Mouse (Mus musculus) embryo, embryonic 9.5 days (tissue): ENCODE results near the gene Gstp3.
"Not testable (repeated sequence)": the region's sequence is repeated elsewhere in the genome, so short reads cannot be mapped to it uniquely, and the experiment has no call there.

ENCODE experiments used
- DNase-seq: peaks from one replicate; pipeline ENCODE4 v3.0.0-alpha.2; 2017; ENCODE audit errors: extremely low spot score

The Gstp3 gene

DNA sequence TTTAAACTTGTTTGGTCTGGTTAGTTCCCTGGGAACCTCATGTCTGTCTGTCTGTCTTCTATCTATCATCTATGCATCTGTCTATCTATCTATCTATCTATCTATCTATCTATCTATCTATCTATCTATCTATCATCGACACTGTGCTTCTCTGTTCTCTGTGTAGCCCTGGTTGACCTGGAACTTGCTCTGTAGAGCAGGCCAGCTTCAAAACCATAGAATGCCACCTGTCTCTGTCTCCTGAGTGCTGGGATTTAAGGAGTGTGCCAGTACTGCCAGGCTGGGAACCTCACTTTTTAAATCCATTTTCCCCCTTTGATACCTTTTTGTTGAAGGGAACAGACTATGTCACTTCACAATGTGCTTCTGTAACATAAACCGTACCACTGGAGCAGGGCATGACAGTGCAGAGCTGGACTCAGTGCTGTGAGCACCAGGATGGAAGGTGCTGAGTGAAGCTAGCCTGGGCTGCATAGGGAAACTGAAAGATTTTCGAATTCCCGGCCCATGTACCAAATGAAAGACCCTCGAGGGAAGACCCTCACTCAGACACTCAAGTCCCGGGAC, 1.6 kb upstream of the Gstp3 start:
- no peak for DNase-seq

DNA sequence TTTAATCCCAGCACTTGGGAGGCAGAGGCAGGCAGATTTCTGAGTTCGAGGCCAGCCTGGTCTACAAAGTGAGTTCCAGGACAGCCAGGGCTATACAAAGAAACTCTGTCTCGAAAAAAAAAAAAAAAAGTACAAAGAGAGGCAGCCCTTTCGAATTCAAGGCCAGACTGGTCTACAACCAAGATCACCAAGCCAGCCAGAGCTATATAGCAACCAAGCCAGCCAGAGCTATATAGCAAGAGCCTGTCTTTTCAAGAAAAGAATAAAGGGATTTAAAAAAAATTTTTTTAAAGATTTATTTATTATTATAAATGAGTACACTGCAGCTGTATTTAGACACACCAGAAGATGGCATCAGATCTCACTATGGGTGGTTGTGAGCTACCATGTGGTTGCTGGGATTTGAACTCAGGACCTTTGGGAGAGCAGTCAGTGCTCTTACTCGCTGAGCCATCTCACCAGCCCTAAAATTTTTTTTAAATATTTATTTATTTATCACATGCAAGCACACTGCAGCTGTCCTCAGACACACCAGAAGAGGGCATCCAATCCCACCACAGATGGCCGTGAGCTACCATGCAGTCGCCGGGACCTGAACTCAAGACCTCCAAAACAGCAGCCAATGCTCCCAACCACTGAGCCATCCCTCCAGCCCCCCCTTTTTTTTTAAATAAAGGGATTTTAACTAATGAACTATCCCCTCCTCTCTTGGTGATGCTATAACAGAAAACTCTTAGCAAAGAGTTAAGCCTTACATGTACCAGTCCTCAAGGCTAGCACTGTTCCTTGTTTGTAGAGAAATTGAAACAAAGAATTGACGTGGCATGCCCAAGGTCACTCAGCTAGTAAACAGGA, 902 bp upstream of the Gstp3 start:
- DNase-seq, result not testable (repeated sequence)

DNA sequence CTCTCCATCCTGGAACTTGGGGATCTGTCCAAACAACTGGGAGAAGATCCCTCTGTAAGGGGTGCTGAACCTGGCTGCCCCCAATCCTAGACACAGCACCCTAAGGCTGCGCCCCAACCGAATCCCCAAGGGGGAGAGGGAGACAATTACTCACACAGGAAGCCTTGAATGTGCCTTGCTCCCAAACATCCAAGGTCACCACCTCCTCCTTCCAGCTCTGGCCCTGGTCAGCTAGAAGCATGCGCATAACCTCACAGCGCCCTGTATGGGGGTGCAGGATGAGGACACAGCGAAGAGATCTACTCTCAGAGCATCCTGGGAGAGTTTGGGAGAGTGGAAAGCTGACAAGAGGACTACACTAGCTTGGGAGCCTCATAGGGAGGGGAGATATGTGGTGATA, 788 bp downstream of the Gstp3 start:
- no peak for DNase-seq

DNA sequence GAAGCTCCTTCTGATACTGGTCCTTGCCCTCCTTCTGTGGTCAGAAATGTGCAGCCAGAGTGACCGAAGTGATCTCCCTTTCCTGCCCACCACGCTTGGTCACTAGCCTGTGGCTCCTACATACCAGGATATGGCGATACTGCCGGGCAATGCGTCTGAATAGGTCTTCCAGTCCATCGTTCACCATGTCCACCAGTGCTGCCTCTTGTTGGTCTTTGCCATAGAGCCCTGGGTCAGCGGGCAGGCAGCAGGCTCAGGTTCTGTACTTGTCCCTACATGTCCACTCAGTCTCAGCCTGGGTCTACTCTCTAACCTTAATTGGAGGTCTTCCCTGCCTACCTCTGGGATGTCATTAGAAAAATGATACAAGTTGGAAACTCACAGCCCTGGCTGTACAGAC, 1.4 kb downstream of the Gstp3 start:
- no peak for DNase-seq

DNA sequence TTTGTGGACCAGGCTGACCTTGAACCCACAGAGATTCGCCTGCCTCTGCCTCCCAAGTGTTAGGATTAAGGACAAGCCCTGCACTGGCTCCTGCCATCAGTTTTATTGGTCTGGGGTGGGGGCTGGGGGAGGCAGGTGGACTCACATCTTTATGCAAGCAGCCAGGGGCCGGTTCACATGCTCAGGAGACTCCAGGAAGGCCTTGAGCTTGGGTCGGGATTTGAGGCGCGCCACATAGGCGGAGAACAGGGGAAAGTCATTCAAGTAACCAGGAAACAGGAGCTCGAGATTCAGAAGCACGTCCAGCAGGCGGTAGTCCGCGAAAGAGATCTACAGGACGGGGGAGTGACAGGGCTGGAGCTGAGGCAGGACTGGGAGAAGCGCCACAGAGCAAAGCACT, 2.0 kb downstream of the Gstp3 start:
- DNase-seq, result no peak

DNA sequence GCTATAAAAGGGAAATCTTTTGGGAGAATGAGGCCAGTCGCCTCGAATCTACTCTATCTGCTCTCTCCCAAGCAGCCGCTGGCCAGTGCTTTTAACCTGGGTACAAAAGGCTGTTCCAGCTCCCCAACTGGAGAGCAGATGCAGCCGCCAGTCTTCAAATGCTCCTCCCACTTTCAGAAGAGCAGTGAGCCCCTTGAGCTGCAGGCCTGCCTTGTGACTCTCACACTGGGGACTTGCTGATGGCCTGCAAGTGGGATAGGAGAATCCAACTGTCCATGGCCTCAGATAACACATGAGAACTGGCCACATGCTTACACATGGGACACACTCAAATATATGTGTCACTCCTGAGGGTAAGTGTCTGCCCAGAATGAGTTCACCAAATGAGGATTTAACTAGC, 2.6 kb downstream of the Gstp3 start:
- no peak for DNase-seq

DNA sequence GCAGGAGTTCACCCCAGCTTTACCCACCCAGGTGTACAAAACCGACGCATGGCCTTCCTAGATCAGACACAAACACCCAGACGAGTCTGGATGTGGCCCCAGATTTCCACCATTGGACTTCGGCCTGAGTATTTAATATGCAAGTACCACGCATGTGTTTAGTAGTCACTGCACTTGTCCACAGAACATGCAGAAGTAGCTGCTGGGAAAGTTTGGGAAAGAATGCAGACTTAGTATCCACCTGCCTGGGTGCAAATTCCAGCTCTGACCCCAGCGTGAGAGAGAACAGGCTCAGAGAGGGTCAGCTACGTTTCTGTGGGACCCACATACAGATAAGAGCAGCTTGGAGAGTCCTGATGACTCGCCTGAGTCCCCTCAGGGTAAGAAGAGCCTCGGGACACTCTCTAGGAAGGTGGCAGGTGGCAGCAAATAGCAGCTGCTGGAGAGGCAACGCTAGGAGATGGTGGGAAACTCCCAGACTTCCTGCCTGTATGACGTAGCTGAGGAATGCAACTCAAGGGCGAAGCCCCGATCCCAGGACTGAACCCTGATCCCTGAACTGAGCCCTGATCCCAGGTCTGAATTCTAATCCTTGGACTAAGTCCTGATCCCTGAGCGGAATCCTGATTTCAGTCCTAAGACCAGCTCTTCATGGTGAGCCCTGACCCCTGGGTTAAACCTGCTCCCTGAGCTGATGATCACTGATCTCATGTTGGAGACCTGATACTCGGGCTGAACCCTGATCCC, 3.2 kb downstream of the Gstp3 start:
- no peak for DNase-seq

DNA sequence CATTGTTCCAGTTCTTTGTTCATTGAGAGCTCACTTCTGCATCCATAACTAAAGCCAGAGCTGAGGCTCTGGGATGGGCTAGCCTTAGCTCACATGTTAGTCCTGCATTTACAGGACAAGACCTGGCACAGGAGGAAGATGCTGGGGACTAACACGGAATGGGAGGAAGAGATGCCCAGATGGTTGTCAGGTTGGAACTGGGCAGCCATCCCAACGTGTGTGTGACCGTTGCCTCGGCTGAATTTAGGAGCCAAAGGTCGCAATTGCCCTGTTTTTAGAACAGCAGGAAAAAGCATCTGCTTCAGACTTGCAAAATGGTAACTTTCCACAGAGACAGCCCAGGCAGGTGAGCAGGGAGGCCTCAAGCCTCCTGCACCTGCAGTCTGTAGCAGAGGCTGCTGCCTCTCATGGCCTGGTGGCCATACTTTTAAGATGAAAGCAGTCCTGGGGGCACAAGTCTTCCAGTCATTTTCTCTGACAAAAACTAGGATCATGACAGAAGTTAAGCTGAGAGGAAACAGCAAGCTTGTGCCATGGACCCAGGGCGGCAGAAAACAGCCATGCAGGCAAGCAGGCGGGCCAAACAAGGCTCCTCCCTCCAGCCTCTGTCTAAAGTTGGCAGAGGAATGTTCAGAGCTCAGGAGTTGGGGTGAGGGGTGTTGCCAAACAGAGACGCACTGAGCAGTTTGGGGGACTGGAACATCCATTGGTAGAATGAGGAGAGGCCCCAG, 4.0 kb downstream of the Gstp3 start:
- DNase-seq, result no peak

DNA sequence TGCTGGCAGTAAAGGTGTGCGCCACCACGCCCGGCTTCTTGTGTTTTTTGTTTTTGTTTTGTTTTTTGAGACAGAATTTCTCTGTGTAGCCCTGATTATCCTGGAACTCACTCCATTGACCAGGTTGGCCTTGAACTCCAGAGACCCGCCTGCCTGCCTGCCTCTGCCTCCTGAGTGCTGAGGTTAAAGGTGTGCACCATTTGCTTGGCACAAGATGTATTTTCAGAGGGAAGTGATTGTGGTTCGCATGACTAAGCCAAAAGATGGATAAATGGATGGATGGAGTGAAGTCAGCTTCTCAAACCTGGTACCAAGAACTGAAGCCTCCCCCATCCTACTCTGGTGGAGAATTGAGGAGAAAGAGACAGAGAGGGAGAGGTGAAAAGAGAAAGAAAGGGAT, 4.8 kb downstream of the Gstp3 start:
- DNase-seq, result no peak

DNA sequence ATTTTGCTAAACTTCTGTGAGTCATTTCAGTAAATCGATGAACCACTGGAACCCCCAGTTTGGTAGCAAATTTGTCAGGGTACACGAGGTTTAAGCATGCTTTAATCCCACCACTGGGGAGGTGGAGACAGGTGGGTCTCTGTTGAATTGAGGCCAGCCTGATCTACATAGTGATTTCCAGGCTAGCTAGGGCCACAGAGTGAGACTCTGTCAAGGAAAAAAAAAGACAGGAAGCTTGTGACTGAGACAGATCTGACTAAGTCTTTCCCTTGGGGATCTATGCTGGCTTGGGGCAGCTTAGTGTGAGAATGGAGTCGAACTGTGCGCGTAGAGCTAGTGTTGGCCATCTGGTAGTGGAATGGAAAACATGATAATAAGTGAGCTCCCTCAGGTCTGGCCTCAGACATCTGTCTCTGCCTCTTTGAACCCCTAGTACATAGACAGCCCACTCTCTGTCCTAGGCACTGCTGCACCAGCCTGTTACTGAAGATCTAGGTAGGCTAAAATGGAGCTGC, 6.8 kb downstream of the Gstp3 start:
- no peak for DNase-seq

DNA sequence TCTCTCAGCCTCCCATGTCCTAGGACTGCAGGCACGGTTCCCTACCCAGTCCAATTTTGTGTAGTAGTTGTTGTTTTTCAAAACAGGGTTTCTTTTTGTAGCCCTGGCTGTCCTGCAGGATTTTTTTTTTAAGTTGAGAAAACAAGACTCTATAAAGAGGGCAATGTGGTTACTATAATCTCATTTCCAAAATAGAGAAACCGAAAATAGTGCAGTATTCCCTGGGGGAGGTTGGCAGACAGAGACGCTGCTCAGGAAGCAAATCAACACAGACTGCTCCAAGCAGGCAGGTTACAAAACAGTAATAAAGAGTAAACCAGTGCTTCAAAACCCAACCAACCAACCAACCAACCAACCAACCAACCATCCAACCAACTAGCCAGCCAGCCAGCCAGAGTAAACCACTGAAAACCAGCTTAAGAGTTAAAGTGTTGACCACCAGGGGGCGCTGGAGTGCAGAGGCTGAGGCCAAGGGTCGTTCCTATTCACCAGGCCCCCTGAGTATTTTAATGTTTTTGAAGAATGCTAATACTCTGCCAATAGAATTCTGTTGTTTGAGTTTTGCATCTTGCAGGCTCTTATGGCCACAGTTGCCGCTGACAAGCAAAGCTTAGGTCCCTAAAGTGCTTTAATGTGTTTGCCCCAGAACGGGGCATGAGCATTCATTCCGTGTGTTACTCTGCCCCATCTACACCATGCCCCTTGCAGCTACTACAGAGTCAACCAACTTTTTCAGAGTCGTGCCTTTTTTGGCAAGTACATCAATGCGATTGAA, 7.4 kb downstream of the Gstp3 start:
- DNase-seq, result peak; percentile 54

DNA sequence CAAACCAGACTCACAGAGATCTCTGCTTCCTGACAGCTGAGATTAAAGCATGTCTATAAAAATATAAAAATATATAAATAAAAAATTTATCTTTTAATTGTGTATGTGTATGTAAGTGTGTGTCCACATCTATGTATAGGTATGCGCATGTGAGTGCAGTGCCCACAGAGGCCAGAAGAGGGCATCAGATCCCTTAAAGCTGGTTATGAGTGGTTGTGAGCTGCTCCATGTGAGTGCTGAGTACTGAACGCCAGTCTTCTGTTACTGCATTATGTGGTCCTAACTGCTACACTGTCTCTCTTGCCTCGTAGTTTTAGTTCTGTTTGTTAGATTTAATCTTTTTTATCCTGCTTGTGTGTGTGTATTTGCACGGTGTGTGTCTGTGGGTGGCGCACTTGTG, 8.4 kb downstream of the Gstp3 start:
- no peak for DNase-seq

DNA sequence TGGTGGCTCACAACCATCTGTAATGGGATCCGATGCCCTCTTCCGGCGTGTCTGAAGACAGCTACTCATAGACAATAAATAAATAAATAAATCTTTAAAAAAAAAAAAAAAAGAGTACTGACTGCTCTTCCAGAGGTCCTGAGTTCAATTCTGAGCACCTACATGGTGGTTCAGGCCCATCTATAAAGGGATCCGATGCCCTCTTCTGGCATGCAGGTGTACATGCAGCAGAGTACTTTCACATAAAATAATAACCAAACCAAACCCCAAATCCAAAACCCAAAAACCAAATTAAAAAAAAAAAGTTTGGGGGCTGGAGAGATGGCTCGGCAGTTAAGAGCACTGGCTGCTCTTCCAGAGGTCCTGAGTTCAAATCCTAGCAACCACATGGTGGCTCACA, 10.3 kb downstream of the Gstp3 start:
- DNase-seq, result not testable (repeated sequence)

DNA sequence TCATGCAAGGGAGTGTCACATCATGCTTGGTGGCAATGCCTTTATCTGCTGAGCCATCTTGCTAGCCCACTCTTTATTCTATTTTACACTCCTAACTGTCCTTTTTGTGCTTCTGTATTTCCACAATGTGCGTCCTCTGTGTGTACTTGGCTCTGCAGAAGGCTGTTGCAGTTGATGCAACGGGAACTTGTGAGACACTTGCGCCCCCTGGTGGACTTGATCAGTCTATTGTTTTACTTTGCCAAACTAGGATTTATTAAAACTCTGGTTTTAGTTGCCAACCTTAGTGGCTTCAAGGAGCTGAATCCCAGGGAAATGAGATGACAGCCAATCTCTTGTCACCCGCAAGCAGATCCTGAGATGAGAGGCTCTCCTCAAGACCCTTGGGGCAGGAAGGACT, 11.5 kb downstream of the Gstp3 start:
- DNase-seq, result peak; percentile 68

DNA sequence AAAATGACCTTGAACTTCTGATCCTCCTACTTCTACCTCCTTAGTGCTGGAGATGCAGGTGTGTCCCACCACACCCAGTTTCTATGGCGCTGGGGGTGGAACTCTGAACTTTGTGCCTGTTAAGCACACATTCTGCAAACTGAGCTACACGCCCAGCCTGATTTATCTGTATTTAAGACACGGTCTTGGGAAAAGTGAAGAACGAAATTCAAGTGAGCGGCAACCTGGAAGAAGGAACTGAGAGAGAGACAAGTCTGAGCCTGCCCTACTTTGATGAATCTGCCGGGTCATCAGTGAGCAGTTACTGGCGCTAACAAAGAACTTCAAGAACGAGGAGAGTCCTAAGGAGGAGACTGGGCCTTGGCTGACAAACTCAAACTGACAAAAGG, 12.5 kb downstream of the Gstp3 start:
- no peak for DNase-seq

DNA sequence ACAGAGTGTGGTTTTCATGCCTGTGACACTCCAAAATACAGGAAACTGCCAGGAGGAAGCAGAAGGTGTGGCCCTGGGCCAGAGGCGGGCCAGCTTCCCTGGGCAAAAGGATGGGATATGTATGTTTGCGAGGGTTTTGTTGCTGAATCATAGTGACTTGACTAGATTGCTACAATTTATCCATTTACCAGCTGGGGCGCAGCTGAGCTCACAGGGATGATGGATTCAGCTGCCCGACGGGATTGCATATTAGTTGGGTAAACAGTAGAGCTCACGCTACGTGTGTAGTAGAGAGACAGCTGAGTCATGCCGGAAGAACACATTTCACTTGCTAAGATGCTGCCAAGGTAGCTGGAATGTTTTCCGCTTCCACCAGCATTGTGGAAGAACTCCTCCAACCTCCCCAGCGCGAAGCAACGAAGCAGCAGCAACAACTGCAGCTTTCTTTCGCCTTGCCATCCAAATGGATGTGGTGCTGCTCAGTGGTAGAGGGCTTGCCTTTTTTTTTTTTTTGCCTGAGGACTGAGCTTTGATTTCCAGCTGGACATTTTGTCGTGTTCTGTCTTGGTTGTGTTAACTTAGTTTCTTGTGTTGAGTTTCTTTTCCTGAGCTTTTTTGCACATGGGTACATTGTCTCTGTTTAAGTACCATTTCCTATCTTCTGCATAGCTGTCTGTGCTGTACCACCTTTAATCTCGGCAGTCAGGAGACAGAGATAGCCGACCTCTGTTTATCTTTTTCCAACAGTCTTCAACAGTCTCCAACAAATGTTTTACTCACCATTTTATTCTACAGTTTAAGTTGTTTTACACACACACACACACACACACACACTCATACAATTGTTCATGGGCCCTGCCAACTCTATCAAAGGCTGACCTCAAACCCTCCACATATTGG, 13.2 kb downstream of the Gstp3 start, which contains the start of gene Gstp2:
Gene Gstp2, minus strand, starts transcription at position 58 of the 900 bp plus-strand sequence.
- DNase-seq, result no peak

DNA sequence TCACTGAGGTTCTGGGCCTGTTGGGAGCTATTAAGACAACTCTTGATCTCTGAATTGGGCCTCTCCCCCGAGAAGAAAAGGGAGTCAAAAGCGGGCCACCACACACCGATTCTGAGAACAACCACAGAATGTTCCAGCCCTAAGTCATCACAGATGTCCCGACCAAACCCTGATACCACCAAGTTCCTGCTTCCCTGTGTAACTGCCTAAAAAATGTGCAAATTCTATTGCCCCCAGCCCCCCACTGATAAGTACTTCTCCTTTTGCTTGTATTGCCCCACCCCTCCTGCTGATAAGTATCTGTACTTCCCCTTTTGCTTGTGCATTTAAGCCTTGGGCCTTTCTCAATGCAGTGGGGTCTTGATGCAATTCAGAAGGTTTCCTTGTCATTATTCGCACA, 15.3 kb downstream of the Gstp3 start:
- DNase-seq, result not testable (repeated sequence)

DNA sequence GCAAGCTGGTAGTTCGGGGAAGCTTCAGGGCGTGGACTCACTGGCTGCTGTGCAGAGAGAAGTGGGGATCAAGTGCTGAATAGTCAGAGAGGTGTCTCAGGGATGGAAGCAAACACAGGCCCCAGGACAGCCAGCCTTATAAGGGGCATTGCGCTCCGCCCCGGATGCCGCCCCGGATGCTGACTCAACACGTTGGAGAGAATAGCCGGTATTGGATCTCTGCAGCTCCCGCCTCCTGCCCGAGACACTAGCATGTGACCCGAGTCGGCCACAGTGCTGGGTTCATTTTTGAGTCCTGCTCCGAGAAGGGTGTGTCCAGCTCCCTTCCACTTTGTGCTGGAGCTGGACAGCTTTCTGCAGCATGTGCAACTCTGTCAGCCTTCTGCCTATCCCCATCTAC, 17.2 kb downstream of the Gstp3 start:
- no peak for DNase-seq

DNA sequence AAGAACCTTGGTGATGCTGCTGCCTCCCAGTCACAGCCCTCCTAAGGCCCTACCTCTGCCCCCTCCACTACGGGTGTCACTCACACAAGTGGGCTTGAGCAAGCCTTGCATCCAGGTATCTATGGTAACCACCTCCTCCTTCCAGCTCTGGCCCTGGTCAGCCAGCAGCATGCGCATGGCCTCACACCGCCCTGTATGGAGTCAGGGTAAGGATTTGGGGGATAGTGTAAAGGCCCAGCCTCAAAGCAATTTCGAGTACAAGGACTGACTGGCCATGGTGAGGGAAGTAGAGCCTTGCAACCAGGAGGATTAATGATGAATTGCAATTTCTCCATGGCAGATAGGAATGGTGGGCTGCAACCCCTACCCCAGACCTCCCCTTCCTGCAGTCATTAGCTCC, 17.9 kb downstream of the Gstp3 start:
- DNase-seq, result not testable (repeated sequence)

DNA sequence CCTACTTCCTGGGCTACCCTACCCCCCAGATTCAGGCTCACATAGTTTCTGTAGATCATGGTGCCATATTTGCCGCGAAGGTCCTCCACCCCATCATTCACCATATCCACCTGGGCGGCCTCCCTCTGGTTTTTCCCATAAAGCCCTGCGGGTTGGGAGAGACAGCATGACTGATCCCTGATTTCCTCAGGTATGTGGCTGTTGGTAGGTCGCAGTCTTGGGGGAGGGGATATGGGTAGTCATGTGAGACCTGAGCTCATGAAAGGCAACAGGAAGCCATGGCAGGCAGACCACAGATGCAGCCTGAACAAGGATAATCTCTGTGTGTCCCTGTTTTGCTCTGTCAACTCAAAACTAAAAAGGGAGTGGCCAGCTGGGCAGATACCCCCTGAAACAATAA, 18.4 kb downstream of the Gstp3 start:
- not testable (repeated sequence) for DNase-seq
